Mouse (Mus musculus) liver, adult 2 months (tissue): ENCODE measurements at regions not wholly inside any gene's neighbourhood (a gene's known extent, or its start where the extent isn't known, plus 50 kb on each side); places are given as distances from the start of the nearest gene placed in this dataset.

Experiments
- DNase-seq: peaks from one replicate; pipeline ENCODE4 v3.0.0-alpha.2; 2011; ENCODE audit warnings: low read depth, low spot score; ENCODE audit errors: extremely low read depth
- H3K27ac ChIP-seq: fragments of 200-500 bp; replicated peaks from 2 replicates; pipeline ENCODE4 v1.5.1; 2012; ENCODE audit warnings: low read depth, mild to moderate bottlenecking, control low read depth, inconsistent platforms, low read length; ENCODE audit not compliant: insufficient read depth
- H3K27me3 ChIP-seq: fragments of 200-500 bp; 2 replicates; pipeline ENCODE4 v1.6.1; 2012; ENCODE audit warnings: mild to moderate bottlenecking, moderate library complexity, low read length, inconsistent platforms; ENCODE audit not compliant: control insufficient read depth, insufficient read depth
- H3K36me3 ChIP-seq: fragments of 200-500 bp; 2 replicates; pipeline ENCODE4 v1.6.1; 2012; ENCODE audit warnings: low read length, inconsistent platforms; ENCODE audit not compliant: control insufficient read depth, insufficient read depth
- H3K4me1 ChIP-seq: fragments of 200-500 bp; 2 replicates; pipeline ENCODE4 v1.6.1; 2011; ENCODE audit warnings: low read length; ENCODE audit not compliant: control insufficient read depth, insufficient read depth
- H3K4me3 ChIP-seq: fragments of 200-500 bp; 2 replicates; pipeline ENCODE4 v1.5.1; 2011; ENCODE audit warnings: low read depth, mild to moderate bottlenecking, control low read depth, low read length, moderate library complexity; ENCODE audit not compliant: insufficient read depth
- H3K79me2 ChIP-seq: fragments of 200-500 bp; 2 replicates; pipeline ENCODE4 v1.6.1; 2012; ENCODE audit warnings: inconsistent platforms, mild to moderate bottlenecking, low read length, moderate library complexity; ENCODE audit not compliant: control insufficient read depth, insufficient read depth
- H3K9ac ChIP-seq: fragments of 200-500 bp; 2 replicates; pipeline ENCODE4 v1.6.1; 2012; ENCODE audit warnings: low read depth, mild to moderate bottlenecking, control low read depth, inconsistent platforms, low read length
- CTCF ChIP-seq: fragments of 200-500 bp; IDR thresholded peaks from 2 replicates; pipeline ENCODE4 v1.5.1; 2011; ENCODE audit warnings: low read depth, low read length, control low read depth
- POLR2A ChIP-seq: fragments of 200-500 bp; IDR thresholded peaks from 2 replicates; pipeline ENCODE4 v1.6.1; 2011; ENCODE audit warnings: low read length, control low read depth; ENCODE audit not compliant: insufficient read depth; ENCODE audit errors: extremely low read depth
- WGBS: fragments of 180-500 bp; shearing (Covaris S2); methylation state at CpG from one replicate; pipeline ENCODE4 v1.1.7; 2018; 5-methylcytosine and 5-hydroxymethylcytosine counted together

DNA sequence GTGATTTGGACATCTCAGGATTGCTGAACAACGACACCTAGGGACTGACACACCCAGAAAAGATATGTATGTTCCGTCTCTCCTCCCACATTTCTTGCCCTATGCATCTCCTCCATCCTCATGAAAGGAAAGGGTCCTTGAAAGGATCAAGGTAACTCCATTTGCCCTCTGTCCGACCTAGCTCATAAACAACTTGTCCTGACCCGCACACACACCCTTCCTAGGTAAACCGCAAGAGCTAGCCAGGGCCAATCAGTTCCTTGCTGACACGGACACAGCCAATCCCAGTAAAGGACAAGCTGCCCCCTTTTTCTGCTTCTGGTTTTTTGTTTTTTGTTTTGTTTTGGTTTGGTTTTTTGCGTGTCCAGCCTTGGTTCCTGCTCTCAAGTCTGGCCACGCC, 118.0 kb downstream of the Atp23 start:
- H3K4me1 ChIP-seq, result no peaks in the 10 kb centered on the region
- no peak overlapping the region for H3K4me3 ChIP-seq
- H3K36me3 ChIP-seq, result no peaks in the 10 kb centered on the region
- WGBS, result 89% methylated on average over 8 of the region's 8 CpGs
- no peaks in the 10 kb centered on the region for H3K79me2 ChIP-seq
- no peak for DNase-seq
- H3K9ac ChIP-seq, result no peak overlapping the region
- TF ChIP-seq CTCF (no peak), POLR2A (no peak)
- H3K27me3 ChIP-seq, result no peaks in the 10 kb centered on the region
- no peak overlapping the region for H3K27ac ChIP-seq

DNA sequence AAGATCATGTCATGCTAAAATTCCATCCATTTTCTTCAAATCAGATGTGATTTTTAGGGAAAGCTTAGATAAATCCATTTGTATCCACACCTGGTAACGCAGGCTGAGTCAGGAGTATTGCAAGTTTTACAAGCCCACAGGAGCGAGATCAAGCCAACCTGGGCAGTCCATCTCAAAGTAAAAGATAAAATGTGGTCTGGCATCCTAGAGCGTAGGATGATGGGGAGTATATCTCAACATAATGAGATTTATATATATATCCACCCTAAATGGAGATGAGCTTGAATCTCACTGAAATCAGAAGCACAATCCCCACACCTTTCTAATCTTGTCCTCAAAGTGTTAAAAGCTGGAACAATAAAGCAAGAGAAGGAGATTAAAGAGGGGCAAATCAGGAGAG, 124.6 kb downstream of the Atp23 start:
- no peak overlapping the region for H3K9ac ChIP-seq
- TF ChIP-seq POLR2A, result no peak
- no peak for TF ChIP-seq CTCF
- no peak overlapping the region for H3K4me3 ChIP-seq
- no peaks in the 10 kb centered on the region for H3K4me1 ChIP-seq
- no peak overlapping the region for H3K27ac ChIP-seq
- 68% methylated on average over 3 of the region's 3 CpGs for WGBS
- no peaks in the 10 kb centered on the region for H3K36me3 ChIP-seq
- DNase-seq, result no peak
- H3K27me3 ChIP-seq, result no peaks in the 10 kb centered on the region
- H3K79me2 ChIP-seq, result no peaks in the 10 kb centered on the region

DNA sequence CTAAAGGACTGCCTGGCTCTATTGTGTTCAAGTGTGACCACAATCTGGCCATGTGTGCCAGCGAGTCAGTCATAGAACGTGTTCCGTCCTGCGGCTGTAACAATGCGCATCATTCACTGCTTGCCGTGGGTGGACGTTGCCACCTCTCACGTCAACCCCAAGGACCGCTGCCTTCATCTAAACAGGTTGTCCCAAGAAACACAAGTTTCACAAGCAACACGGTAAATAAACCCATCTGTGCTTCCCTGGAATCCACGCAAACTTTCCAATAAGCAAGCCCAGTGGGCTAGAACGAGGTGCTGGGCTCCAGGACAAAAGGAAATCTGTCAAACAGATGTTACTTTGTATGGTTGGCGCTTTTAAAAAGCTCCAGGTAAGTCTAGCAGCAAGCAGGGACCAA, 125.2 kb downstream of the Atp23 start:
- no peak for DNase-seq
- TF ChIP-seq CTCF (no peak), POLR2A (no peak)
- no peaks in the 10 kb centered on the region for H3K36me3 ChIP-seq
- no peak overlapping the region for H3K4me3 ChIP-seq
- no peaks in the 10 kb centered on the region for H3K27me3 ChIP-seq
- H3K27ac ChIP-seq, result no peak overlapping the region
- WGBS, result 82% methylated on average over 13 of the region's 13 CpGs
- H3K4me1 ChIP-seq, result no peaks in the 10 kb centered on the region
- no peak overlapping the region for H3K9ac ChIP-seq
- no peaks in the 10 kb centered on the region for H3K79me2 ChIP-seq

DNA sequence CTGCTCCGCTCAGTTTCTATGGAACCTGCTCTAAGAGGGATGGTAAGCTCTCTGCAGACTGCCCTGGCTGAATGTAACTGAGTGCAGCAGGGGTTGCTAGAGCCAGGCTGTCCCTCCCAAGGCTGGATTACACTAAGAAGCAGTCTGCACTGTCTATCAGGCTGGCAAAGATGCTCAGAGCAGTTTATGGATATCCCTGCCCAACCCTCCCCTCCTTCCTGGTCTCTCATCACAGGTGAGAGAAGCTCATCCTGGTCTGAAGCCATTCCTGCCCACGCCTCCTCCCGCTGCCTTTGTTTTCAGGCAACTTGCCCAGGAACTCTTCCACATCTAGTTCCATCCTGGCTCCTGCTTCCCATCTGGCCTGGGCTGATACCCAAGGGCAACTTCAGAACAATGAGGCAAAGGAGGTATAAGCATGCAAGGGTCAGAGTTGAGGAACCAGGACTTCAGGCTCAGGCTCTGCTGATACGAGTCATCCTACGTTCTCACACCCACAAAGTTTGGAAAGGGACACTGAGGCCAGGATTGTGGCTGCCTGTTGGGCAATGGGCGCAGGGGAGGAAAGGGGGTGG, 130.6 kb downstream of the Atp23 start:
- no peak overlapping the region for H3K4me3 ChIP-seq
- TF ChIP-seq POLR2A (no peak), CTCF (no peak)
- no peak overlapping the region for H3K9ac ChIP-seq
- H3K27ac ChIP-seq, result no peak overlapping the region
- no peak for DNase-seq
- WGBS, result 83% methylated on average over 6 of the region's 6 CpGs
- H3K4me1 ChIP-seq, result no peaks in the 10 kb centered on the region
- no peaks in the 10 kb centered on the region for H3K36me3 ChIP-seq
- H3K79me2 ChIP-seq, result no peaks in the 10 kb centered on the region
- H3K27me3 ChIP-seq, result no peaks in the 10 kb centered on the region

DNA sequence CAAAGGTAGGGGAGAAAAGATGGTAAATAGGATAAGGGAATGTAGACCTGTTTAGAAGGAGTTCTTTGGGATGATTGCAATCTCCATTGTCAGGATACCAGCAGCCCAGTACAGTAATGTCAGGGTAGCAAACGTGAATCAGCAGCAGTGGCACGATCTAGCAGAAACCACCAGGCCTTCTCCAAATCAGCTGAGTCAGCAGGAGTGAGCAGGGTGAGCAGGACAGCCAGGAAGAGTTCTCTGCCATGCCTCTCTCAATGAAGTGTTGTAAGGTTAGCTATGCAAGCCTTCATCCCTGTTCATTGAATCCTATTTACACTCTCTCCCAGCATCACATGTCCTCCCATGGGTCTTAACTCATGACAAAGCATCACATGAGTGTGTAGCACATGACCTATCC, 135.5 kb downstream of the Atp23 start:
- DNase-seq, result no peak
- Histone ChIP-seq H3K27me3 (no peaks in the 10 kb centered on the region), H3K36me3 (no peaks in the 10 kb centered on the region), H3K4me3 (no peak overlapping the region), H3K4me1 (no peaks in the 10 kb centered on the region), H3K27ac (no peak overlapping the region), H3K79me2 (no peaks in the 10 kb centered on the region), H3K9ac (no peak overlapping the region)
- TF ChIP-seq POLR2A (no peak), CTCF (no peak)
- WGBS, result 74% methylated on average over 2 of the region's 2 CpGs

DNA sequence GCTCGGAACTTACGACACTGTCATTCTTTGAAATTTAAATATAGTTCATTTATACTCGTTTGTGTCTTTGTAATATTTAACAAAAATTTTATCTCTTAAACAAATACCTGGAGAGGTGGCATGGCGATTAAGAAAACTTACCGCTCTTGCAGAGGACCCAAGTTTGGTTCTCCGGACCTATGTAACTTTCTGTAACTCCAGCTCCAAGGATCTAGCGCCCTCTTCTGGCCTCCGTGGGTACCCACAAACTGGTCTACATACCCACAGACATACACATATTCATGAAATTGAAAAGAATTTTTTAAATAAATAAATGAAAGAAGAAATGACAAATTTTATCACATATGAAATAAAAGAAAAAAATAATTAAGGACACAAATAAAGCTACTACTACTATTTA, 136.4 kb downstream of the Atp23 start:
- Histone ChIP-seq H3K36me3 (no peaks in the 10 kb centered on the region), H3K79me2 (no peaks in the 10 kb centered on the region), H3K27ac (no peak overlapping the region), H3K9ac (no peak overlapping the region), H3K27me3 (no peaks in the 10 kb centered on the region), H3K4me1 (no peaks in the 10 kb centered on the region), H3K4me3 (no peak overlapping the region)
- 76% methylated on average over 8 of the region's 8 CpGs for WGBS
- no peak for TF ChIP-seq POLR2A
- peak; percentile 14; the same call in 1 of the 2 replicates for TF ChIP-seq CTCF
- no peak for DNase-seq
